Mouse (Mus musculus): Measurements from ENCODE around the gene Nfe2l3.
"Not testable (repeated sequence)": the region's sequence is repeated elsewhere in the genome, so short reads cannot be mapped to it uniquely, and the experiment has no call there.

Nfe2l3 gene

DNA sequence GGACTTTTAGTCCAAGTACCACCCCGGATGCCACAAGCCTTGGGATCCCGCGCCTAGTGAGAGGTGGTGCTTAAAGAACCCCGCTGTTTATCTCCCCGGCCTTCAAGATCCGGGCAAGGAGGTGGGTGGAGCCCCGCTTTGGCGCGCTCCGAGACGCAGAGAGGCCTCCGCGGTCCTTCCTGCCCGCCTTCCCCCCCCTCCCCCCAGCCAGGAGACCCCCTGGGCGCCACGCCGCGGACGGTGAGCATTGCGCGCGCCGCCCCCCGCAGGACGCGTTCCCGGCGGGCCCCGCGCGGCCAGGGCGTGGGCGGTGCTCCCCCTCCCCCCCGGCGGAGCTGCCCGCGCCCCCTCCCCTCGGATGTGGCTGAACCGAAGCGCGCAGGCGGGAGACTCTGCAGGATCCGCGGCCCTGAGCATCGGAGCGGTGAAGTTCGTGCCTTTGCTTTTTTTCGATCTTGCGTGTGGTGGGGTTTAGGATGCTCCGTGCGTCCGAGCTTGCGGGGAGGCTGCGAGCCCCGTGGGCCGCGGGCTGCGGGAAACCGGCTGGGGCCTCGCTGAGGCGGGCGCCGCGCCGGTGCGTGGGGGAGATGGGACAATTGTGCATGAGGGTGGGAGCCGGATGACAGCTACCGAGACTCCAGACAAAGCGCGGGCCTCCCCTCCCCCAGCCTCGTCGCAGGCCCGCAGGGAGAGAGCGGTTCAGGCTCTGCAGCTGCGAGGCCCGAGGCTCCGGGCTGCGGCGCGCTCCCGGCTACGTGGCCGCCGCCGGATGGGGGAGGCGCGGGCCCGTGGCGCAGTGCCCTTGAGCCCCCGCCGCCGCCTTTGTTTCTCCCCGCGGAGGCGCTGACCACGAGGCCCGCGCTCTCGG lies 38.1 kb downstream of the Nfe2l3 start, which contains the start of gene Cbx3:
TSS of gene Cbx3 (plus strand) at position 50 of the 868 bp plus-strand sequence.
- Histone ChIP-seq H3K36me3 (ENCODE audit: insufficient read depth, low read length) (peaks cover 69% of the 10 kb centered on the region), H3K4me3 (replicated peaks; ENCODE audit: low read length) (peak within 1 kb of the TSS; percentile 96), H3K4me1 (replicated peaks; ENCODE audit: low read depth, low read length) (peaks cover 46% of the 10 kb centered on the region), H3K27me3 (ENCODE audit: insufficient read depth, low read length) (no peaks in the 10 kb centered on the region), H3K9me3 (ENCODE audit: low read length) (no peaks in the 10 kb centered on the region)
- TF ChIP-seq POU5F1 (IDR thresholded peaks at IDR 0.05; ENCODE audit: borderline replicate concordance, low read length) (no peak), NANOG (IDR thresholded peaks at IDR 0.05; ENCODE audit: borderline replicate concordance, low read length) (no peak), CTCF (conservative IDR thresholded peaks at IDR 0.05; ENCODE audit: low read length) (no peak)

DNA sequence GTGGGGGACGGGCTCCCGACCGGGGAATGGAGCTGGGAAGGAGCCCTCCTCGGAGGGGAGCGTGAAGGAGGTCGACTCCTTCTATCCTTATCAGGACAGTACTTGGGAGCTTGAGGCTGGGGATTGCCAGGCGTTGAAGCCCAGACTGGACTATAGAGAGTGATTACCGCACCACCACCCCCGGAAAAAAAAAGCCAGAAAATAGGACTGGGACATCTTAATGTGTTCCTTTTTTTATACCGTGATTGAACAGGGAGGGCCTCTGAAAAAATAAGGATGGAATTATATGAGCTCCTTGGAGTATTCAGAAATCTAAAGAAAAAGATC lies 38.7 kb downstream of the Nfe2l3 start:
- TF ChIP-seq CTCF (conservative IDR thresholded peaks at IDR 0.05; ENCODE audit: low read length) (no peak), POU5F1 (IDR thresholded peaks at IDR 0.05; ENCODE audit: borderline replicate concordance, low read length) (no peak), NANOG (IDR thresholded peaks at IDR 0.05; ENCODE audit: borderline replicate concordance, low read length) (no peak)
- Histone ChIP-seq H3K4me1 (replicated peaks; ENCODE audit: low read depth, low read length) (peaks cover 46% of the 10 kb centered on the region), H3K4me3 (replicated peaks; ENCODE audit: low read length) (peak overlapping the region; percentile 96), H3K9me3 (ENCODE audit: low read length) (no peaks in the 10 kb centered on the region), H3K36me3 (ENCODE audit: insufficient read depth, low read length) (peaks cover 69% of the 10 kb centered on the region), H3K27me3 (ENCODE audit: insufficient read depth, low read length) (no peaks in the 10 kb centered on the region)

- Histone ChIP-seq H3K9me3 (ENCODE audit: low read length) (no peaks in the 10 kb centered on the region), H3K27me3 (ENCODE audit: insufficient read depth, low read length) (no peaks in the 10 kb centered on the region)
- no peak for TF ChIP-seq CTCF (conservative IDR thresholded peaks at IDR 0.05; ENCODE audit: low read length)
- no peak for TF ChIP-seq NANOG (IDR thresholded peaks at IDR 0.05; ENCODE audit: borderline replicate concordance, low read length)
- TF ChIP-seq POU5F1 (IDR thresholded peaks at IDR 0.05; ENCODE audit: borderline replicate concordance, low read length): no peak
These were observed 39.3 kb downstream of the Nfe2l3 start for GRCm38 (mm10) chr6:51471782-51472181.

DNA sequence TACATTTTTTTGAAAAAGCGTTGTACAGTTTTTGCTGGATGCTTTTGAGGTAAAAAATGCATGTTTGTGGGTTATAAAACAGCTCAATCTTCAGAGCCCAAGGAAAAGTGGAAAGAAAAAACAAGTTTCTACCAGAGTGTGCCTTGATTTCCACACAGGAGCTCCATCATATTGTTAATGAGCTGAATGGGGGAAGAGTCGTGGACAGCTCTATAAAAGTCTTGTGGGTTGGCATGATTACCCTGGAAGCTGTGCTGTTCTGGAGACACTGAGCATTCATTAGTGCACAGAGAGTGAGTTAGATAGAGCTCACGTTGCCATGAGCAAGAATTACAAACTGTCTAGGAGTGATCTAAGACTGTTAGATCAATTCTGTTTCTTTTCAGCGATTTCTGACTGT lies 39.7 kb downstream of the Nfe2l3 start:
- TF ChIP-seq CTCF (conservative IDR thresholded peaks at IDR 0.05; ENCODE audit: low read length): no peak
- no peak for TF ChIP-seq POU5F1 (IDR thresholded peaks at IDR 0.05; ENCODE audit: borderline replicate concordance, low read length)
- TF ChIP-seq NANOG (IDR thresholded peaks at IDR 0.05; ENCODE audit: borderline replicate concordance, low read length): no peak
- H3K4me1 ChIP-seq (replicated peaks; ENCODE audit: low read depth, low read length): peaks cover 47% of the 10 kb centered on the region
- H3K9me3 ChIP-seq (ENCODE audit: low read length): no peaks in the 10 kb centered on the region
- H3K4me3 ChIP-seq (replicated peaks; ENCODE audit: low read length): peak overlapping the region; percentile 96
- H3K27me3 ChIP-seq (ENCODE audit: insufficient read depth, low read length): no peaks in the 10 kb centered on the region
- peaks cover 69% of the 10 kb centered on the region for H3K36me3 ChIP-seq (ENCODE audit: insufficient read depth, low read length)

More at GRCm38 (mm10) chr6:51471782-51472181, 39.3 kb downstream of the Nfe2l3 start:
- H3K36me3 ChIP-seq (ENCODE audit: insufficient read depth, low read length): peaks cover 69% of the 10 kb centered on the region
- peaks cover 46% of the 10 kb centered on the region for H3K4me1 ChIP-seq (replicated peaks; ENCODE audit: low read depth, low read length)
- peak overlapping the region; percentile 96 for H3K4me3 ChIP-seq (replicated peaks; ENCODE audit: low read length)

- Histone ChIP-seq H3K4me1 (replicated peaks; ENCODE audit: low read depth, low read length) (peaks cover 42% of the 10 kb centered on the region), H3K27me3 (ENCODE audit: insufficient read depth, low read length) (no peaks in the 10 kb centered on the region), H3K36me3 (ENCODE audit: insufficient read depth, low read length) (peaks cover 87% of the 10 kb centered on the region), H3K4me3 (replicated peaks; ENCODE audit: low read length) (no peak overlapping the region), H3K9me3 (ENCODE audit: low read length) (no peaks in the 10 kb centered on the region)
- no peak for TF ChIP-seq NANOG (IDR thresholded peaks at IDR 0.05; ENCODE audit: borderline replicate concordance, low read length)
- no peak for TF ChIP-seq CTCF (conservative IDR thresholded peaks at IDR 0.05; ENCODE audit: low read length)
- TF ChIP-seq POU5F1 (IDR thresholded peaks at IDR 0.05; ENCODE audit: borderline replicate concordance, low read length): no peak
These were observed 46.8 kb downstream of the Nfe2l3 start for GRCm38 (mm10) chr6:51479136-51479731.

DNA sequence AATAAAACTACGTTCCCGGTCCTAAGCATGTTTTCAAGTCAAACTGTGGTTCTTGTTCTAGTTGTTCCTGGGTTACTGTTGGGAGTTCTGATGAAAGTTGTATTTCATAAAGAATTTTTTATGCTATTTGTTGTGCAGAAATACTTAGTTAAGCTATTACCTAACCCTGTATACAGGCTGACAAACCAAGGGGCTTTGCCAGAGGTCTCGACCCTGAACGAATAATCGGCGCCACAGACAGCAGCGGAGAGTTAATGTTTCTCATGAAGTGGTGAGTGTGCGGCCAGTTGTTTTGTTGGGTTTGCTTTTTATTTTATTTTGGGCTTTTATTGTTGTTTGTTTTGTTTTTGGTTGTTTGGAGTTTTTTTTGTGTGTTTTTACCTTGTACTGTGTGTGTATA lies 49.1 kb downstream of the Nfe2l3 start:
- no peak for TF ChIP-seq NANOG (IDR thresholded peaks at IDR 0.05; ENCODE audit: borderline replicate concordance, low read length)
- TF ChIP-seq POU5F1 (IDR thresholded peaks at IDR 0.05; ENCODE audit: borderline replicate concordance, low read length): no peak
- no peak for TF ChIP-seq CTCF (conservative IDR thresholded peaks at IDR 0.05; ENCODE audit: low read length)
- Histone ChIP-seq H3K27me3 (ENCODE audit: insufficient read depth, low read length) (no peaks in the 10 kb centered on the region), H3K36me3 (ENCODE audit: insufficient read depth, low read length) (peaks cover 69% of the 10 kb centered on the region), H3K9me3 (ENCODE audit: low read length) (peaks cover 11% of the 10 kb centered on the region), H3K4me3 (replicated peaks; ENCODE audit: low read length) (no peak overlapping the region), H3K4me1 (replicated peaks; ENCODE audit: low read depth, low read length) (peaks cover 31% of the 10 kb centered on the region)

- peaks cover 17% of the 10 kb centered on the region for H3K4me1 ChIP-seq (replicated peaks; ENCODE audit: low read depth, low read length)
- H3K36me3 ChIP-seq (ENCODE audit: insufficient read depth, low read length): peaks cover 49% of the 10 kb centered on the region
- peaks cover 30% of the 10 kb centered on the region for H3K9me3 ChIP-seq (ENCODE audit: low read length)
- no peak for TF ChIP-seq NANOG (IDR thresholded peaks at IDR 0.05; ENCODE audit: borderline replicate concordance, low read length)
- TF ChIP-seq POU5F1 (IDR thresholded peaks at IDR 0.05; ENCODE audit: borderline replicate concordance, low read length): no peak
- TF ChIP-seq CTCF (conservative IDR thresholded peaks at IDR 0.05; ENCODE audit: low read length): no peak
- no peak overlapping the region for H3K4me3 ChIP-seq (replicated peaks; ENCODE audit: low read length)
- no peaks in the 10 kb centered on the region for H3K27me3 ChIP-seq (ENCODE audit: insufficient read depth, low read length)
These were observed 51.4 kb downstream of the Nfe2l3 start for GRCm38 (mm10) chr6:51483861-51484260.

DNA sequence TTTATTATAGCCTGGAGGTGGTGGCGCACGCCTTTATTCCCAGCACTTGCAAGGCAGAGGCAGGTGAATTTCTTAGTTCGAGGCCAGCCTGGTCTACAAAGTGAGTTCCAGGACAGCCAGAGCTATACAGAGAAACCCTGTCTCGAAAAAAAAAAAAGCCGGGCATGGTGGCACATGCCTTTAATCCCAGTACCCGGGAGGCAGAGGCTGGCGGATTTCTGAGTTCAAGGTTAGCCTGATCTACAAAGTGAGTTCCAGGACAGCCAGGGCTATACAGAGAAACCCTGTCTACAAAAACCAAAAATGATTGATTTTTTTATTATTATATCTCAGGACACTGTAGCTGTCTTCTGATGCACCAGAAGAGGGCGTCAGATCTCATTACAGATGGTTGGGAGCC lies 52.1 kb downstream of the Nfe2l3 start:
- peaks cover 16% of the 10 kb centered on the region for H3K4me1 ChIP-seq (replicated peaks; ENCODE audit: low read depth, low read length)
- H3K27me3 ChIP-seq (ENCODE audit: insufficient read depth, low read length); H3K4me3 ChIP-seq (replicated peaks; ENCODE audit: low read length): not testable (repeated sequence)
- peaks cover 42% of the 10 kb centered on the region for H3K36me3 ChIP-seq (ENCODE audit: insufficient read depth, low read length)
- H3K9me3 ChIP-seq (ENCODE audit: low read length): peaks cover 30% of the 10 kb centered on the region

Measured in E14TG2a.4 (cell line).